25 mouse cellular contexts compared by ENCODE assay signal in the genomic region with DNA sequence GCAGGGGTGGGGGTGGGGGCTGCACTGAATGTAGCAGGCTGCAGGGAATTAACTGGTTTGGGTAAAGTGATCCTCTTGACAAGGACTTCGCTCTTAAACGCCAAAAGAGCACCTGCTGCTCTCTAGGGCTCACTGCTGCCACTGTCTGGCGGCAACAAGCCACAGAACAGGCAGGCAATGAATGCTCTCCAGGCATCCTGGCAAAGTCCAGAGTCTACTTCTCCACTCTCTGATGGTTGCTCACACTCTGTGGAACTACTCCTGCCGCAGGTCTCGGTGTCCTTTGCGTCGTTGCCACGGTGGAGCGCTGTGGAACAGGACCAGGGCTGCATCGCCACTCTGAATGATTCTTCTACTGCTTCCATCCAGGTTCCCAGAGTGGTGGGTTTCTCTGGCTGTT. TPM values are rescaled to one million over a fixed set of nuclear protein-coding genes. Genes with fewer than 3 reads are reported as not detected.
DNase-seq lines count a peak whose midpoint lies in the region; ATAC-seq and TF ChIP-seq lines count a peak whose summit lies in the region.
"Not testable (repeated sequence)": the region's sequence is repeated elsewhere in the genome, so short reads cannot be mapped to it uniquely, and the experiment has no call there.
"Had no signal": no experiment of that assay in that cellular context is flagged by ENCODE, and none has a peak within 500 bp of the region (broad histone marks: within the 10 kb centered on the region; RNA-seq: fewer than 3 reads in every experiment).

No protein-coding gene starts in this region.

- not testable (repeated sequence) for H3K9ac ChIP-seq in forebrain, embryonic 14.5 days (ENCODE audit: low read length); hindbrain, embryonic 11.5 days (ENCODE audit: low read depth, low read length); hindbrain, postnatal 0 days (replicated peaks; ENCODE audit: low read length); kidney, embryonic 14.5 days (ENCODE audit: low read depth, low read length); liver, embryonic 13.5 days; midbrain, embryonic 12.5 days (replicated peaks); neural tube, embryonic 11.5 days (ENCODE audit: low read length)

- H3K4me3 ChIP-seq in G1E (ENCODE audit: low read depth, low read length); forebrain, embryonic 14.5 days (ENCODE audit: low read depth, low read length); hindbrain, embryonic 11.5 days (ENCODE audit: low read depth, low read length); hindbrain, postnatal 0 days (ENCODE audit: low read length); kidney, embryonic 14.5 days (ENCODE audit: low read length); liver, embryonic 13.5 days (replicated peaks); midbrain, embryonic 12.5 days; neural tube, embryonic 11.5 days (ENCODE audit: low read depth, low read length): not testable (repeated sequence)

- not testable (repeated sequence) for H3K36me3 ChIP-seq in G1E (replicated peaks); forebrain, embryonic 14.5 days (ENCODE audit: control insufficient read depth, insufficient read depth, low read length); hindbrain, embryonic 11.5 days (ENCODE audit: control insufficient read depth, insufficient read depth, low read length); hindbrain, postnatal 0 days (ENCODE audit: insufficient read depth, low read length); kidney, embryonic 14.5 days (ENCODE audit: control insufficient read depth, insufficient read depth, low read length); liver, embryonic 13.5 days; midbrain, embryonic 12.5 days; neural tube, embryonic 11.5 days (ENCODE audit: control insufficient read depth, insufficient read depth, low read length)

- DNase-seq in G1E (ENCODE audit: low spot score); forebrain, embryonic 14.5 days (ENCODE audit: low spot score); hindbrain, embryonic 11.5 days (ENCODE audit: low spot score); hindbrain, postnatal 0 days (ENCODE audit: low spot score); liver, embryonic 13.5 days; neural tube, embryonic 11.5 days (ENCODE audit: low spot score): not testable (repeated sequence)

- WGBS in forebrain, embryonic 14.5 days, result 0% methylated on average over 3 of the region's 10 CpGs
- WGBS in hindbrain, embryonic 11.5 days, result 0% methylated on average over 3 of the region's 10 CpGs
- 0% methylated on average over 3 of the region's 10 CpGs for WGBS in hindbrain, postnatal 0 days
- 0% methylated on average over 3 of the region's 10 CpGs for WGBS in kidney, embryonic 14.5 days
- WGBS in liver, embryonic 13.5 days (ENCODE audit: insufficient replicate concordance), result 4% methylated on average over 3 of the region's 10 CpGs
- 0% methylated on average over 3 of the region's 10 CpGs for WGBS in midbrain, embryonic 12.5 days
- 0% methylated on average over 3 of the region's 10 CpGs for WGBS in neural tube, embryonic 11.5 days

- peak; percentile 62 for ATAC-seq in G1E (ENCODE audit: extremely low read depth, insufficient number of reproducible peaks, low FRiP score, poor library complexity, severe bottlenecking)
- ATAC-seq in forebrain, embryonic 14.5 days, result peak; percentile 50; the same call in 1 of the 2 replicates
- ATAC-seq in hindbrain, embryonic 11.5 days (ENCODE audit: low FRiP score), result peak; percentile 82
- ATAC-seq in hindbrain, postnatal 0 days, result 0 out of 2 replicates have a peak, but pooled peaks have one; percentile 53
- ATAC-seq in kidney, embryonic 14.5 days (ENCODE audit: low FRiP score, low TSS enrichment), result peak; percentile 77; the same call in 1 of the 2 replicates
- ATAC-seq in liver, embryonic 13.5 days (ENCODE audit: low read depth), result 0 out of 2 replicates have a peak, but pooled peaks have one; percentile 18
- peak; percentile 70; the same call in 1 of the 2 replicates for ATAC-seq in midbrain, embryonic 12.5 days (ENCODE audit: low FRiP score, low read depth)
- ATAC-seq in neural tube, embryonic 11.5 days (ENCODE audit: insufficient read depth, low FRiP score, low TSS enrichment), result peak; percentile 75

- not testable (repeated sequence) for H3K4me2 ChIP-seq in forebrain, embryonic 14.5 days (ENCODE audit: low read length); hindbrain, embryonic 11.5 days (replicated peaks; ENCODE audit: low read depth, low read length); hindbrain, postnatal 0 days (ENCODE audit: low read depth, low read length); kidney, embryonic 14.5 days (replicated peaks; ENCODE audit: low read depth, low read length); liver, embryonic 13.5 days; midbrain, embryonic 12.5 days (replicated peaks); neural tube, embryonic 11.5 days (ENCODE audit: low read depth)

- not testable (repeated sequence) for H3K4me1 ChIP-seq in G1E (ENCODE audit: insufficient read depth, low read depth, low read length); forebrain, embryonic 14.5 days (ENCODE audit: control insufficient read depth, insufficient read depth, low read length); hindbrain, embryonic 11.5 days (replicated peaks; ENCODE audit: control insufficient read depth, insufficient read depth, low read length); hindbrain, postnatal 0 days (ENCODE audit: insufficient read depth, low read length); kidney, embryonic 14.5 days (ENCODE audit: control insufficient read depth, insufficient read depth, low read length); liver, embryonic 13.5 days (replicated peaks); midbrain, embryonic 12.5 days; neural tube, embryonic 11.5 days (ENCODE audit: control insufficient read depth, insufficient read depth, low read length)

- not testable (repeated sequence) for H3K9me3 ChIP-seq in G1E (replicated peaks); forebrain, embryonic 14.5 days (replicated peaks; ENCODE audit: control insufficient read depth, low read length); hindbrain, embryonic 11.5 days (ENCODE audit: control insufficient read depth, low read length); hindbrain, postnatal 0 days (ENCODE audit: low read length); kidney, embryonic 14.5 days (ENCODE audit: control insufficient read depth, low read length); liver, embryonic 13.5 days (replicated peaks); midbrain, embryonic 12.5 days; neural tube, embryonic 11.5 days (ENCODE audit: control insufficient read depth, low read length)

- not testable (repeated sequence) for H3K27ac ChIP-seq in forebrain, embryonic 14.5 days (ENCODE audit: low read depth, low read length); hindbrain, embryonic 11.5 days (ENCODE audit: low read depth, low read length); hindbrain, postnatal 0 days; kidney, embryonic 14.5 days (ENCODE audit: low read depth, low read length); liver, embryonic 13.5 days; midbrain, embryonic 12.5 days (replicated peaks); neural tube, embryonic 11.5 days (ENCODE audit: low read depth, low read length)

- TF ChIP-seq CTCF in G1E (IDR thresholded peaks at IDR 0.05; ENCODE audit: low read depth, low read length); hindbrain, postnatal 0 days (IDR thresholded peaks at IDR 0.05; ENCODE audit: low read depth): not testable (repeated sequence)

- H3K27me3 ChIP-seq in G1E (ENCODE audit: insufficient read depth, low read length); forebrain, embryonic 14.5 days (replicated peaks; ENCODE audit: control insufficient read depth, insufficient read depth, low read length); hindbrain, postnatal 0 days (ENCODE audit: insufficient read depth, low read length); kidney, embryonic 14.5 days (ENCODE audit: control insufficient read depth, insufficient read depth, low read length): not testable (repeated sequence)
- peaks cover 11% of the 10 kb centered on the region; the same call in 1 of the 2 replicates for H3K27me3 ChIP-seq in hindbrain, embryonic 11.5 days (ENCODE audit: control insufficient read depth, insufficient read depth, low read length)
- H3K27me3 ChIP-seq in liver, embryonic 13.5 days, result peaks cover 36% of the 10 kb centered on the region
- peaks cover 25% of the 10 kb centered on the region for H3K27me3 ChIP-seq in midbrain, embryonic 12.5 days
- peaks cover 20% of the 10 kb centered on the region for H3K27me3 ChIP-seq in neural tube, embryonic 11.5 days (ENCODE audit: control insufficient read depth, insufficient read depth, low read length)

RNA-seq across cellular contexts. Expression of a gene that starts 7.8 kb away (rescaled TPM):
- total RNA-seq in G1E (2014; fragmentation: Nextera tagmentation) (not detected in 2 replicates), G1E (2017) (0.35 and 1.7 TPM in 2 replicates)
- polyA plus RNA-seq in G1E (2012), result not detected in 2 replicates
- polyA plus RNA-seq in forebrain, embryonic 14.5 days (2014; fragmentation: Nextera tagmentation; extraction: Ambion mirVana), result not detected in 2 replicates
- polyA plus RNA-seq in hindbrain, embryonic 11.5 days (2014; fragmentation: Nextera tagmentation; extraction: Ambion mirVana), result not detected in 2 replicates
- not detected in 2 replicates for total RNA-seq in hindbrain, postnatal 0 days (2014; rRNA removed)
- not detected in 2 replicates for polyA plus RNA-seq in hindbrain, postnatal 0 days (2015; fragmentation: Nextera tagmentation; extraction: Ambion mirVana)
- not detected in 2 replicates for polyA plus RNA-seq in kidney, embryonic 14.5 days (2014; fragmentation: Nextera tagmentation; extraction: Ambion mirVana)
- not detected in 2 replicates for polyA plus RNA-seq in liver, embryonic 13.5 days (2015; fragmentation: Nextera tagmentation; extraction: Ambion mirVana)
- not detected in 2 replicates for polyA plus RNA-seq in midbrain, embryonic 12.5 days (2016; fragmentation: Nextera tagmentation; extraction: Ambion mirVana)
- polyA plus RNA-seq in neural tube, embryonic 11.5 days (2014; fragmentation: Nextera tagmentation; extraction: Ambion mirVana), result not detected in 2 replicates
- total RNA-seq: adrenal gland, postnatal 10 days; CH12.LX; ES-E14; gastrocnemius, postnatal 14 days; heart, postnatal 25 days; left cerebral cortex, postnatal 10 days had no signal
- polyA plus RNA-seq: C2C12; embryonic facial prominence, embryonic 10.5 days; embryonic facial prominence, embryonic 15.5 days; heart, embryonic 10.5 days; heart, embryonic 15.5 days; hindbrain, embryonic 15.5 days; limb, embryonic 10.5 days; limb, embryonic 15.5 days; liver, embryonic 15.5 days; lung, embryonic 15.5 days; stomach, embryonic 16.5 days had no signal

RNA-seq across cellular contexts. Expression of a gene that starts 17.4 kb away (rescaled TPM):
- total RNA-seq in G1E (2014; fragmentation: Nextera tagmentation) (not detected in 2 replicates), G1E (2017) (0.27 and 0.70 TPM in 2 replicates)
- polyA plus RNA-seq in G1E (2012), result 0.02 TPM in 1 of 2 replicates, not detected in the other
- not detected in 2 replicates for polyA plus RNA-seq in forebrain, embryonic 14.5 days (2014; fragmentation: Nextera tagmentation; extraction: Ambion mirVana)
- polyA plus RNA-seq in hindbrain, embryonic 11.5 days (2014; fragmentation: Nextera tagmentation; extraction: Ambion mirVana), result not detected in 2 replicates
- total RNA-seq in hindbrain, postnatal 0 days (2014; rRNA removed), result not detected in 2 replicates
- polyA plus RNA-seq in hindbrain, postnatal 0 days (2015; fragmentation: Nextera tagmentation; extraction: Ambion mirVana), result 0.24 TPM in 1 of 2 replicates, not detected in the other
- not detected in 2 replicates for polyA plus RNA-seq in kidney, embryonic 14.5 days (2014; fragmentation: Nextera tagmentation; extraction: Ambion mirVana)
- polyA plus RNA-seq in liver, embryonic 13.5 days (2015; fragmentation: Nextera tagmentation; extraction: Ambion mirVana), result 0.14 and 0.15 TPM in 2 replicates
- not detected in 2 replicates for polyA plus RNA-seq in midbrain, embryonic 12.5 days (2016; fragmentation: Nextera tagmentation; extraction: Ambion mirVana)
- not detected in 2 replicates for polyA plus RNA-seq in neural tube, embryonic 11.5 days (2014; fragmentation: Nextera tagmentation; extraction: Ambion mirVana)
- total RNA-seq: ES-E14; left cerebral cortex, postnatal 10 days had no signal
- polyA plus RNA-seq: C2C12; embryonic facial prominence, embryonic 10.5 days; embryonic facial prominence, embryonic 15.5 days; heart, embryonic 10.5 days; heart, embryonic 15.5 days; hindbrain, embryonic 15.5 days; limb, embryonic 10.5 days; lung, embryonic 15.5 days had no signal

Comparison
In these comparisons a context has a peak if more than half of its experiments do, and no peak if none do; other contexts are left out.
1. ATAC-seq: peak in every context shown above with its lines; median percentile 82 in hindbrain, embryonic 11.5 days; 77 in kidney, embryonic 14.5 days; 75 in neural tube, embryonic 11.5 days; 70 in midbrain, embryonic 12.5 days; 62 in G1E; 53 in hindbrain, postnatal 0 days; 50 in forebrain, embryonic 14.5 days; 18 in liver, embryonic 13.5 days.